Mouse (Mus musculus): ENCODE data around the gene Tgm4. TPM values are rescaled to one million over a fixed set of nuclear protein-coding genes. Genes with fewer than 3 reads are reported as not detected.

The Tgm4 gene
- polyA plus RNA-seq, 1 experiment from 2014 or later, result 0.83 TPM

GRCm38 (mm10) chr9:123060172-123060571 lies 25.6 kb downstream of the Tgm4 start:
- H3K4me1 ChIP-seq, result no peaks in the 10 kb centered on the region
- no peak overlapping the region for H3K4me2 ChIP-seq
- ATAC-seq (replicated peaks), result no peak
- H3K36me3 ChIP-seq (replicated peaks), result no peaks in the 10 kb centered on the region
- no peaks in the 10 kb centered on the region for H3K27me3 ChIP-seq (replicated peaks)
- no peak overlapping the region for H3K4me3 ChIP-seq
- H3K9me3 ChIP-seq, result no peaks in the 10 kb centered on the region
- H3K27ac ChIP-seq, result no peak overlapping the region
- no peak overlapping the region for H3K9ac ChIP-seq
- 91% methylated on average over 3 of the region's 3 CpGs for WGBS

- Histone ChIP-seq H3K4me1 (no peaks in the 10 kb centered on the region), H3K4me2 (no peak overlapping the region), H3K27me3 (replicated peaks) (no peaks in the 10 kb centered on the region), H3K36me3 (replicated peaks) (peaks cover 37% of the 10 kb centered on the region), H3K27ac (no peak overlapping the region), H3K4me3 (no peak overlapping the region), H3K9me3 (no peaks in the 10 kb centered on the region), H3K9ac (no peak overlapping the region)
- ATAC-seq (replicated peaks), result no peak
- 87% methylated on average over 5 of the region's 5 CpGs for WGBS
Observed at GRCm38 (mm10) chr9:123079149-123079548, 44.6 kb downstream of the Tgm4 start.

GRCm38 (mm10) chr9:123080355-123080754 lies 45.8 kb downstream of the Tgm4 start:
- Histone ChIP-seq H3K36me3 (replicated peaks) (peaks cover 47% of the 10 kb centered on the region), H3K4me1 (no peaks in the 10 kb centered on the region), H3K4me3 (no peak overlapping the region), H3K9me3 (no peaks in the 10 kb centered on the region), H3K27ac (no peak overlapping the region), H3K27me3 (replicated peaks) (no peaks in the 10 kb centered on the region), H3K4me2 (no peak overlapping the region), H3K9ac (no peak overlapping the region)
- 91% methylated on average over 7 of the region's 7 CpGs for WGBS
- ATAC-seq (replicated peaks), result no peak

- Histone ChIP-seq H3K4me2 (no peak overlapping the region), H3K9me3 (no peaks in the 10 kb centered on the region), H3K27me3 (replicated peaks) (no peaks in the 10 kb centered on the region), H3K27ac (no peak overlapping the region), H3K4me1 (no peaks in the 10 kb centered on the region), H3K9ac (no peak overlapping the region), H3K36me3 (replicated peaks) (peaks cover 48% of the 10 kb centered on the region), H3K4me3 (no peak overlapping the region)
- no peak for ATAC-seq (replicated peaks)
- 68% methylated on average over 1 of the region's 1 CpGs for WGBS
Observed at GRCm38 (mm10) chr9:123080796-123081195, 46.3 kb downstream of the Tgm4 start.

- no peak for ATAC-seq (replicated peaks)
- 88% methylated on average over 1 of the region's 1 CpGs for WGBS
- Histone ChIP-seq H3K4me3 (no peak overlapping the region), H3K9ac (no peak overlapping the region), H3K4me1 (no peaks in the 10 kb centered on the region), H3K9me3 (no peaks in the 10 kb centered on the region), H3K27ac (no peak overlapping the region), H3K4me2 (no peak overlapping the region), H3K36me3 (replicated peaks) (peaks cover 41% of the 10 kb centered on the region), H3K27me3 (replicated peaks) (no peaks in the 10 kb centered on the region)
Observed at GRCm38 (mm10) chr9:123085373-123085772, 50.8 kb downstream of the Tgm4 start.

- Histone ChIP-seq H3K9me3 (no peaks in the 10 kb centered on the region), H3K9ac (no peak overlapping the region), H3K27me3 (replicated peaks) (no peaks in the 10 kb centered on the region), H3K36me3 (replicated peaks) (peaks cover 28% of the 10 kb centered on the region), H3K4me1 (no peaks in the 10 kb centered on the region), H3K27ac (no peak overlapping the region), H3K4me3 (no peak overlapping the region), H3K4me2 (no peak overlapping the region)
- 91% methylated on average over 3 of the region's 3 CpGs for WGBS
- no peak for ATAC-seq (replicated peaks)
Observed at GRCm38 (mm10) chr9:123087558-123087957, 53.0 kb downstream of the Tgm4 start.

- peaks cover 18% of the 10 kb centered on the region for H3K36me3 ChIP-seq (replicated peaks)
- WGBS, result 88% methylated on average over 4 of the region's 4 CpGs
- no peaks in the 10 kb centered on the region for H3K9me3 ChIP-seq
- H3K4me1 ChIP-seq, result no peaks in the 10 kb centered on the region
- no peaks in the 10 kb centered on the region for H3K27me3 ChIP-seq (replicated peaks)
- H3K9ac ChIP-seq, result no peak overlapping the region
- H3K4me3 ChIP-seq, result no peak overlapping the region
- no peak for ATAC-seq (replicated peaks)
- H3K4me2 ChIP-seq, result no peak overlapping the region
- no peak overlapping the region for H3K27ac ChIP-seq
Observed at GRCm38 (mm10) chr9:123090844-123091243, 56.3 kb downstream of the Tgm4 start.

GRCm38 (mm10) chr9:123099631-123100455 lies 65.3 kb downstream of the Tgm4 start:
- no peaks in the 10 kb centered on the region for H3K4me1 ChIP-seq
- peaks cover 36% of the 10 kb centered on the region for H3K36me3 ChIP-seq (replicated peaks)
- no peak overlapping the region for H3K4me2 ChIP-seq
- H3K27me3 ChIP-seq (replicated peaks), result no peaks in the 10 kb centered on the region
- no peak overlapping the region for H3K9ac ChIP-seq
- no peaks in the 10 kb centered on the region for H3K9me3 ChIP-seq
- no peak overlapping the region for H3K4me3 ChIP-seq
- WGBS, result 95% methylated on average over 16 of the region's 16 CpGs
- ATAC-seq (replicated peaks), result no peak
- no peak overlapping the region for H3K27ac ChIP-seq

GRCm38 (mm10) chr9:123103425-123103824 lies 68.9 kb downstream of the Tgm4 start:
- Histone ChIP-seq H3K9me3 (no peaks in the 10 kb centered on the region), H3K9ac (no peak overlapping the region), H3K4me2 (no peak overlapping the region), H3K4me1 (no peaks in the 10 kb centered on the region), H3K4me3 (no peak overlapping the region), H3K27me3 (replicated peaks) (no peaks in the 10 kb centered on the region), H3K27ac (no peak overlapping the region), H3K36me3 (replicated peaks) (peaks cover 16% of the 10 kb centered on the region; the same call in 1 of the 2 replicates)
- no peak for ATAC-seq (replicated peaks)

- H3K36me3 ChIP-seq (replicated peaks), result peaks cover 10% of the 10 kb centered on the region; the same call in 1 of the 2 replicates
- no peaks in the 10 kb centered on the region for H3K27me3 ChIP-seq (replicated peaks)
- H3K4me1 ChIP-seq, result no peaks in the 10 kb centered on the region
- no peak for ATAC-seq (replicated peaks)
- no peak overlapping the region for H3K4me2 ChIP-seq
- H3K27ac ChIP-seq, result no peak overlapping the region
- H3K4me3 ChIP-seq, result no peak overlapping the region
- no peak overlapping the region for H3K9ac ChIP-seq
- H3K9me3 ChIP-seq, result no peaks in the 10 kb centered on the region
Observed at GRCm38 (mm10) chr9:123104362-123104761, 69.8 kb downstream of the Tgm4 start.

- 92% methylated on average over 4 of the region's 4 CpGs for WGBS
- no peak overlapping the region for H3K27ac ChIP-seq
- 0 out of 2 replicates have a peak, but pooled peaks cover 3% of the 10 kb centered on the region for H3K36me3 ChIP-seq (replicated peaks)
- no peak overlapping the region for H3K4me3 ChIP-seq
- H3K4me2 ChIP-seq, result no peak overlapping the region
- ATAC-seq (replicated peaks), result no peak
- no peak overlapping the region for H3K9ac ChIP-seq
- peaks cover 11% of the 10 kb centered on the region for H3K4me1 ChIP-seq
- no peaks in the 10 kb centered on the region for H3K9me3 ChIP-seq
- no peaks in the 10 kb centered on the region for H3K27me3 ChIP-seq (replicated peaks)
Observed at GRCm38 (mm10) chr9:123107186-123107585, 72.7 kb downstream of the Tgm4 start.

GRCm38 (mm10) chr9:123109188-123109587 lies 74.7 kb downstream of the Tgm4 start:
- Histone ChIP-seq H3K9ac (no peak overlapping the region), H3K4me2 (no peak overlapping the region), H3K36me3 (replicated peaks) (0 out of 2 replicates have a peak, but pooled peaks cover 3% of the 10 kb centered on the region), H3K27ac (no peak overlapping the region), H3K4me3 (no peak overlapping the region), H3K9me3 (no peaks in the 10 kb centered on the region), H3K27me3 (replicated peaks) (no peaks in the 10 kb centered on the region), H3K4me1 (peaks cover 20% of the 10 kb centered on the region)
- WGBS, result 89% methylated on average over 7 of the region's 7 CpGs
- no peak for ATAC-seq (replicated peaks)

GRCm38 (mm10) chr9:123111751-123112221 lies 77.3 kb downstream of the Tgm4 start:
- 66% methylated on average over 8 of the region's 8 CpGs for WGBS
- peak overlapping the region; percentile 93 for H3K4me2 ChIP-seq
- H3K9ac ChIP-seq, result no peak overlapping the region; the same call in 1 of the 2 replicates
- H3K4me3 ChIP-seq, result peak overlapping the region; percentile 81
- H3K27me3 ChIP-seq (replicated peaks), result no peaks in the 10 kb centered on the region
- H3K4me1 ChIP-seq, result peaks cover 22% of the 10 kb centered on the region
- no peaks in the 10 kb centered on the region for H3K9me3 ChIP-seq
- 0 out of 2 replicates have a peak, but pooled peaks cover 2% of the 10 kb centered on the region for H3K36me3 ChIP-seq (replicated peaks)
- no peak for ATAC-seq (replicated peaks)
- no peak overlapping the region for H3K27ac ChIP-seq
